1 mouse cellular context compared by ENCODE assay signal in the genomic region with DNA sequence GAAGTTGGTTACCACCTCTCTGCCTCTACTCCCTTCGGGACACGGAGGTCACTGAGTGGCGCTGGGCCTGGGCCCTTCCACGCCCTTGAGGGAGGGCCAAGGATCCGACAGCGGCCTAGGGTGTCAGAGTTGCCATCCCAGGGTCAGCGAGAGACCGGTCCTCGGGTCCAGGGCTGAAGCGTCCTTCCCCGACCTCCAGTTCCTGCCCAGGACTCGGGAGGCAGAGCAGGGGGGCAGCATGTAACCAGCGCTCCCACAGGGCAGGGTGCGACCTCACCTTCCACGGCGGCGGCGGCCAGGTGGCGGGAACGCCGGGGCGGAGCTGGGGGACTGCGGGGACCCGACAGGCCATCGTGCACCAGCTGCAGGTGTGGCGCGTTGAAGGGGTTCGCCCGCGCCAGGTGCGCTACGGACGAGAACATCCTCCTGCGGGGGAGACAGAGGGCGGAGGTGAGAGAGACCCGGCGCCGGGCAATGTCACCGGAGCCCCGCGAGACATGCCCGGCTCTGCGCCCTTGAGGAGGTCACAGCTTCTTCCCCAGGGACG.
TF ChIP-seq lines count a peak whose summit lies in the region.

No protein-coding gene starts in this region.

TF ChIP-seq in CH12.LX, 34 proteins besides CTCF, POLR2A, EP300 and RAD21 (continued from another document):
- TF ChIP-seq MXI1 (IDR thresholded peaks at IDR 0.05; ENCODE audit: low read depth, low read length) (no peak), GABPA (IDR thresholded peaks at IDR 0.05; ENCODE audit: insufficient replicate concordance, low read depth, low read length) (no peak), HCFC1 (IDR thresholded peaks at IDR 0.05; ENCODE audit: low read depth, low read length) (no peak), IRF4 (IDR thresholded peaks at IDR 0.05; ENCODE audit: low read depth, low read length) (no peak), RCOR1 (conservative IDR thresholded peaks at IDR 0.05; ENCODE audit: low read depth, low read length) (no peak), TCF12 (IDR thresholded peaks at IDR 0.05; ENCODE audit: low read depth, low read length) (no peak), ZC3H11A (IDR thresholded peaks at IDR 0.05; ENCODE audit: low read depth, low read length) (no peak)
